Mouse (Mus musculus) MEL (cell line): ENCODE measurements at regions not wholly inside any gene's neighbourhood (a gene's known extent, or its start where the extent isn't known, plus 50 kb on each side); places are given as distances from the start of the nearest gene placed in this dataset.

Source experiments
- DNase-seq: peaks from one replicate; pipeline ENCODE4 v3.0.0; 2011; ENCODE audit warnings: low read depth, low spot score
- H3K27ac ChIP-seq: 2 replicates; pipeline ENCODE4 v1.5.1; 2012; ENCODE audit warnings: low read depth, mild to moderate bottlenecking, control low read depth, low read length, moderate library complexity; ENCODE audit not compliant: control insufficient read depth
- H3K27me3 ChIP-seq, 2 experiments: fragments of 150-350 bp in 1 of 2; sonication (generic) in 1 of 2; 2 replicates each; pipeline ENCODE4 v1.6.1; 2012; ENCODE audit warnings: low read length in 2 of 2, mild to moderate bottlenecking in 2 of 2, improper control_type of control experiment in 1 of 2, moderate library complexity in 1 of 2; ENCODE audit not compliant: insufficient read depth in 2 of 2, control insufficient read depth in 1 of 2
- H3K36me3 ChIP-seq, 2 experiments: 2 replicates each; pipeline ENCODE4 v1.6.1; 2012 to 2014; ENCODE audit warnings: low read length in 2 of 2, improper control_type of control experiment in 1 of 2, inconsistent platforms in 1 of 2, mild to moderate bottlenecking in 1 of 2; ENCODE audit not compliant: insufficient read depth in 2 of 2, control insufficient read depth in 1 of 2
- H3K4me1 ChIP-seq, 2 experiments: fragments of 150-350 bp in 1 of 2; sonication (generic) in 1 of 2; 2 replicates each; pipeline ENCODE4 v1.6.1; 2012; ENCODE audit warnings: low read length in 2 of 2, improper control_type of control experiment in 1 of 2, mild to moderate bottlenecking in 1 of 2; ENCODE audit not compliant: insufficient read depth in 2 of 2, control insufficient read depth in 1 of 2
- H3K4me3 ChIP-seq, 2 experiments: fragments of 150-350 bp in 1 of 2; sonication (generic) in 1 of 2; 2 replicates each; pipeline ENCODE4 v1.5.1; 2012; ENCODE audit warnings: low read depth in 2 of 2, low read length in 2 of 2, mild to moderate bottlenecking in 2 of 2, moderate library complexity in 2 of 2, control low read depth in 1 of 2, improper control_type of control experiment in 1 of 2; ENCODE audit not compliant: control insufficient read depth in 1 of 2, insufficient read depth in 1 of 2
- H3K79me2 ChIP-seq: 2 replicates; pipeline ENCODE4 v1.6.1; 2012; ENCODE audit warnings: mild to moderate bottlenecking, low read length, moderate library complexity; ENCODE audit not compliant: control insufficient read depth, poor library complexity, insufficient read depth
- H3K9ac ChIP-seq: 2 replicates; pipeline ENCODE4 v1.6.1; 2012; ENCODE audit warnings: low read depth, mild to moderate bottlenecking, control low read depth, low read length, moderate library complexity; ENCODE audit not compliant: control insufficient read depth, poor library complexity, severe bottlenecking
- H3K9me3 ChIP-seq: fragments of 150-350 bp; sonication (generic); replicated peaks from 2 replicates; pipeline ENCODE4 v1.6.1; 2012; ENCODE audit warnings: mild to moderate bottlenecking, low read length, improper control_type of control experiment, moderate library complexity; ENCODE audit not compliant: insufficient read depth
- E2F4 ChIP-seq: IDR thresholded peaks from 2 replicates; pipeline ENCODE4 v1.6.1; 2011; ENCODE audit warnings: low read depth, low read length, improper control_type of control experiment, borderline replicate concordance
- JUND ChIP-seq: IDR thresholded peaks from 2 replicates; pipeline ENCODE4 v1.6.1; 2011; ENCODE audit warnings: low read depth, mild to moderate bottlenecking, improper control_type of control experiment, low read length
- MAX ChIP-seq: IDR thresholded peaks from 2 replicates; pipeline ENCODE4 v1.6.1; 2011; ENCODE audit warnings: low read length, improper control_type of control experiment
- MAZ ChIP-seq: IDR thresholded peaks from 2 replicates; pipeline ENCODE4 v1.6.1; 2012; ENCODE audit warnings: low read depth, mild to moderate bottlenecking, inconsistent platforms, low read length, improper control_type of control experiment
- MEF2A ChIP-seq: IDR thresholded peaks from 2 replicates; pipeline ENCODE4 v1.6.1; 2014; ENCODE audit warnings: low read depth, mild to moderate bottlenecking, inconsistent platforms, low read length, improper control_type of control experiment; ENCODE audit not compliant: poor library complexity, insufficient replicate concordance, severe bottlenecking; ENCODE audit errors: extremely low read depth
- MYC ChIP-seq: IDR thresholded peaks from 2 replicates; pipeline ENCODE4 v1.6.1; 2011; ENCODE audit warnings: low read depth, mild to moderate bottlenecking, low read length, improper control_type of control experiment, moderate library complexity
- NRF1 ChIP-seq: IDR thresholded peaks from 2 replicates; pipeline ENCODE4 v1.6.1; 2014; ENCODE audit warnings: low read depth, mild to moderate bottlenecking, inconsistent platforms, low read length, improper control_type of control experiment, moderate library complexity; ENCODE audit not compliant: poor library complexity, insufficient read depth, severe bottlenecking
- POLR2A ChIP-seq, 2 experiments: IDR thresholded peaks; 2 replicates each; pipeline ENCODE4 v1.6.1; 2011 to 2012; ENCODE audit warnings: low read length in 2 of 2, mild to moderate bottlenecking in 2 of 2, control low read depth in 1 of 2, improper control_type of control experiment in 1 of 2, low read depth in 1 of 2, moderate library complexity in 1 of 2; ENCODE audit not compliant: control insufficient read depth in 1 of 2, insufficient read depth in 1 of 2, poor library complexity in 1 of 2
- POLR2AphosphoS2 ChIP-seq: IDR thresholded peaks from 2 replicates; pipeline ENCODE4 v1.6.1; 2011; ENCODE audit warnings: low read length, improper control_type of control experiment
- POLR2AphosphoS5 ChIP-seq: IDR thresholded peaks from 2 replicates; pipeline ENCODE4 v1.6.1; 2012; ENCODE audit warnings: low read depth, borderline replicate concordance, mild to moderate bottlenecking, inconsistent platforms, low read length, moderate library complexity, mixed read lengths
- RCOR1 ChIP-seq: IDR thresholded peaks from 2 replicates; pipeline ENCODE4 v1.6.1; 2012; ENCODE audit warnings: low read depth, mild to moderate bottlenecking, inconsistent platforms, low read length, improper control_type of control experiment
- TBP ChIP-seq: IDR thresholded peaks from 2 replicates; pipeline ENCODE4 v1.8.0; 2011; ENCODE audit warnings: low read depth, low read length, improper control_type of control experiment

DNA sequence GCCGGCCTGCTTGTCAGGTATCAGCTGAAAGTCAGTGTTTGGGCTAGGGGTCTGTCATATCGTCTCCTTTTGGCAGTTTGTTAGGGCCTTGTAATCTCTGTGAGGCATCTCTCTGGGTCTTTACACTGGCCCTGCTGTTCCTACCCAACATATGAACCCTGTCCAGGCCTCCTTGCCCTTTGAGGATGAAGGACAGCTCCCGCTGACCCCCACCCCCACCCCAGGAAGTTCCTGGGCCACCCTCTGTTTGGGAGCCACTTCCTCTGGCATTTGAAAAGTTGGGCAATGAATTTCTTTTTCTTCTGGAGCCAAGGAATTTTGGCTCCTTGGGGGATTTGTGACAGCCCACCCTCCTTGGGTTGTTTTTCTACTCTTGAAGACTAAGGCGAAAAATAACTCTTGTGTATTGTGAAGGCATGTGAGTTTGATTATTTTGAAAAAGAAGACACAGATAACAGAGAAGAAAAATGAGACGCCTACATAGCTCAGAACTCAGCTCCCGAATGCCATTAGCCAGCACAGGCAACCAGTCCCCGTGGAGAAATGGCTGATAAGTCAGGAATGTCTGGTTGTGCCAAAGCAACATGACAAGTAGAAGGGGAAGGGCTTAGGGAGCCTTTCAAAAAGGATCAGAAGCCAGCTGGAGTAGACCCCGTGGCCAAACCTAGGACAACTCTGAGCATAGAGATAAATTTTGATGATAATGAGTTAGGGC is 249.5 kb downstream of the Gm49356 start:
- H3K9ac ChIP-seq = no peak overlapping the region
- no peaks in the 10 kb centered on the region for H3K27me3 ChIP-seq
- DNase-seq = no peak
- H3K36me3 ChIP-seq = no peaks in the 10 kb centered on the region
- H3K27ac ChIP-seq = no peak overlapping the region
- H3K4me1 ChIP-seq = no peaks in the 10 kb centered on the region
- no peak overlapping the region for H3K4me3 ChIP-seq
- no peaks in the 10 kb centered on the region for H3K9me3 ChIP-seq
- TF ChIP-seq MEF2A (no peak), RCOR1 (no peak), MAX (no peak), MYC (no peak), NRF1 (no peak), POLR2A (IDR thresholded peaks at IDR 0.05; ENCODE audit: control insufficient read depth in 1 of 2, insufficient read depth in 1 of 2, low read depth in 1 of 2, low read length in 2 of 2, poor library complexity in 1 of 2) (no peak), E2F4 (no peak)
- no peaks in the 10 kb centered on the region for H3K79me2 ChIP-seq

GRCm38 (mm10) chr15:59141621-59142020 is 252.5 kb downstream of the Gm49356 start:
- H3K79me2 ChIP-seq = no peaks in the 10 kb centered on the region
- no peak for TF ChIP-seq TBP
- TF ChIP-seq MAZ = no peak
- no peak for TF ChIP-seq POLR2AphosphoS2
- no peak overlapping the region for H3K27ac ChIP-seq
- no peaks in the 10 kb centered on the region for H3K9me3 ChIP-seq
- DNase-seq = no peak
- H3K36me3 ChIP-seq = no peaks in the 10 kb centered on the region
- H3K4me3 ChIP-seq = no peak overlapping the region
- H3K4me1 ChIP-seq = peaks cover 0 to 4% of the 10 kb centered on the region in 2 experiments; a peak in 2 of 4 replicates
- no peaks in the 10 kb centered on the region for H3K27me3 ChIP-seq
- no peak overlapping the region for H3K9ac ChIP-seq

GRCm38 (mm10) chr15:59142481-59142880 is 253.4 kb downstream of the Gm49356 start:
- TF ChIP-seq JUND (no peak), TBP (no peak), POLR2AphosphoS5 (no peak), NRF1 (no peak)

More at GRCm38 (mm10) chr15:59142481-59142880, 253.4 kb downstream of the Gm49356 start:
- DNase-seq = no peak
- H3K4me1 ChIP-seq = peaks cover 0 to 4% of the 10 kb centered on the region in 2 experiments; a peak in 2 of 4 replicates
- H3K9me3 ChIP-seq = no peaks in the 10 kb centered on the region
- H3K27me3 ChIP-seq = no peaks in the 10 kb centered on the region
- H3K9ac ChIP-seq = no peak overlapping the region
- no peaks in the 10 kb centered on the region for H3K79me2 ChIP-seq
- no peaks in the 10 kb centered on the region for H3K36me3 ChIP-seq
- no peak overlapping the region for H3K27ac ChIP-seq
- no peak overlapping the region for H3K4me3 ChIP-seq
